Mouse (Mus musculus) brain, embryonic 14.5 days (tissue): Measurements from ENCODE around the gene 1500011B03Rik.

Experiments
- CTCF ChIP-seq: fragments of 200-500 bp; IDR thresholded peaks from 2 replicates; pipeline ENCODE4 v1.5.1; 2012; ENCODE audit warnings: inconsistent platforms, mild to moderate bottlenecking, moderate library complexity, borderline replicate concordance; ENCODE audit not compliant: insufficient read depth, insufficient read length; ENCODE audit errors: extremely low read depth
- POLR2A ChIP-seq: fragments of 200-500 bp; IDR thresholded peaks from 2 replicates; pipeline ENCODE4 v1.6.1; 2012; ENCODE audit warnings: mild to moderate bottlenecking, inconsistent platforms, borderline replicate concordance; ENCODE audit not compliant: poor library complexity, insufficient read depth, insufficient read length, severe bottlenecking; ENCODE audit errors: extremely low read depth

DNA sequence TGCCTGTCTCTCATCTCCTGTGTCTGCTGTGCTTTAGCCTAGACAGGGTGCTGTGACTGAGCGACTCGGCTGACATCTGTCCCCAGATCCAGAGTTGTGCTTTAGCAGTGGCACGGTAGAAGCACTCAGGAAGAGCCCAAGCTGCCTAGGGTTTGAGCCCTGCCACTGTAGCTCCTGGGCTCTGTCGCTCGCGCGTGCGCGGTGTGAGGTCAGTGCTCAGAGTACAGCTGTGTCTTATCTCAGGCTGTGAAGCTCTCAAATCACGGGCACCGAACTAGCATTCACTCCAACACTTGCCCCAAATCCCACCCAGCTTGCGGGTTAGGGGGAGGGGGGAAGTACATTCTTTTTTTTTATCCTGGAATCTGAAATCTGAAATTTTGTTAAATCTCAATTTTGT is 13.6 kb upstream of the 1500011B03Rik start:
- TF ChIP-seq CTCF (no peak), POLR2A (no peak)
